Mouse (Mus musculus) urinary bladder, postnatal 36 days (tissue): ENCODE results near the gene B4galt4.

Experiments used
- DNase-seq, 2 experiments: peaks; one replicate each; pipeline ENCODE4 v3.0.0; 2022; ENCODE audit warnings: low spot score in 2 of 2, mixed read lengths in 1 of 2

Gene B4galt4

DNA sequence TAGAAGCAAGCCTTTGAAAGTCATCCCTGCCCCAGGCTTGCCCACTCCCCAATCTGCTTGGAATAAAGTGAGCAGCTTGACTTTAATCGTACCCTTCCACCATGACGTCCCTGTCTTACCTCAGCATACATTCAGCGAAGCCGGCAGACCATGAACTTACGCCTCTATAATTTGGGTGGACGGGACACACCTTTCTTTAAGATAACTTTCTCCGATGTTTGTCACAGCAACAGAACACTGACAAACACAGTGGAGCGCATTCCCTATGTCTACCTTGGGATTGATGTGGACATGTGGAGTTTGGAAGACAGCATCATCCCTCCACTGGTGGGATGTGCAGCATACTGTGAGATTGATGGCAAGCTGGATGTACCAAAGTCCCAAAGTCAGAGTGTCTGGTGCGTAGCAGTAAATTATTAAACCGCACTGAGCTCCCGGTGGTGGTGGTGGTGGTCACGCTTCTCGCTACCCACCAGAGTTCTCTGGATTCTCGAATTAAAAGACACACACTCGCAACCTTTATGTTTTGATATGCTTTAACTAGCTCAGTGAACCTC is 13.4 kb upstream of the B4galt4 start:
- no peak for DNase-seq

- DNase-seq, result no peak
Measured at GRCm38 (mm10) chr16:38729139-38729538, 12.9 kb upstream of the B4galt4 start.

- no peak for DNase-seq
Measured at GRCm38 (mm10) chr16:38729610-38730288, 12.3 kb upstream of the B4galt4 start.

- DNase-seq, result no peak
Measured at GRCm38 (mm10) chr16:38730921-38731320, 11.1 kb upstream of the B4galt4 start.

DNA sequence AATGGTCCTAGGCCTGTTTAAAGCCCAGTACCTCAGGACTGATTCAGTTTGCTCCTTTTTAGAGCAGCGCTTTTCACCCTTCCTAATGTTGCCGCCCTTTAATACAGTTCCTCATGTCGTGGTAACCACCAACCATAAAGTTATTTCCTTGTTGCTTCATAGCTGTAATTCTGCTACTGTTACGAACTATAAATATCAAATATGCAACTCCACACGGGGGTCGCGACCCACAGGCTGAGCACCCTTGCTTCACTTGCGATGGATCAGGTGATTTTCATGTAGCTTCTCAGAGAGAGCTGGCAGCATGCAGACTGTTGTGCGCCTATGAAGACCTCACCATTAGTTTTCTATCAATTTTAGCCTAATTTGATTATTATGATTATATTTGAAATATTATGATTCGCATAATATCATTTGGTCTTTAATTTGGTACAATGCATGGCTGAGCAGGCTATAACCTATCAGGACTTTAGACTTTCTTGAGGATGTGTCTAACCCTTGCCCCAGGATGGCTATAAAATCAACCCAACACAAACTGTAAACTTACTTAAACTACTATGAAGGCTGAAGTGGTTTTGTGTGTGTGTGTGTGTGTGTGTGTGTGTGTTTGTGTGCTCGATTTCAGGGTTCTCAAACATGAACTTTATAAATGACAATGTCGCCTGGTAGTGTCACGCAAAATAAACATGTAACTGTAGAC is 710 bp upstream of the B4galt4 start:
- no peak for DNase-seq

DNA sequence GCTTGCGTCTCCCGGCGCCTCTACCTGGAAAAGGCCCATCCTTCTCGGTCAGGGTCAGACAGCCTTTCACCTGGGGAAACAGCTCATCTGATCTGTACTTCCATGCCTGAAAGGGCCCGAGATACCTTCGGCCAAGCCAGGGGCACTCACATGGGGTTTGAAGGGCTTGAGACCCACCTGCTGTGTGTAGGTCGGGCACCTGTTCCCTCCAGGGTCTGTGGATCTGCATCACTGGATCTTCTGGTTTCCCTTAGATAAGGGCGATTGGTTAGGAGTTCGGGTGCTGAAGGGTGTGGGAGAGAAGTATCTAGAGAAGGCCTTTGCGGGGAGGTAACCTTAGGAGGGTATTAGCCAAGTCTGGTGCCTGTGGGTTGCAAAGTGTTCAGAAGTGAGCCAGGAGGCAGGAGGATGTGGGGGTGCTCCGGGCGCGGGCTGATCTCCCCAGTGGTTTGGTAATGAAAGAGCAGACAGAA is 631 bp downstream of the B4galt4 start:
- no peak for DNase-seq

DNA sequence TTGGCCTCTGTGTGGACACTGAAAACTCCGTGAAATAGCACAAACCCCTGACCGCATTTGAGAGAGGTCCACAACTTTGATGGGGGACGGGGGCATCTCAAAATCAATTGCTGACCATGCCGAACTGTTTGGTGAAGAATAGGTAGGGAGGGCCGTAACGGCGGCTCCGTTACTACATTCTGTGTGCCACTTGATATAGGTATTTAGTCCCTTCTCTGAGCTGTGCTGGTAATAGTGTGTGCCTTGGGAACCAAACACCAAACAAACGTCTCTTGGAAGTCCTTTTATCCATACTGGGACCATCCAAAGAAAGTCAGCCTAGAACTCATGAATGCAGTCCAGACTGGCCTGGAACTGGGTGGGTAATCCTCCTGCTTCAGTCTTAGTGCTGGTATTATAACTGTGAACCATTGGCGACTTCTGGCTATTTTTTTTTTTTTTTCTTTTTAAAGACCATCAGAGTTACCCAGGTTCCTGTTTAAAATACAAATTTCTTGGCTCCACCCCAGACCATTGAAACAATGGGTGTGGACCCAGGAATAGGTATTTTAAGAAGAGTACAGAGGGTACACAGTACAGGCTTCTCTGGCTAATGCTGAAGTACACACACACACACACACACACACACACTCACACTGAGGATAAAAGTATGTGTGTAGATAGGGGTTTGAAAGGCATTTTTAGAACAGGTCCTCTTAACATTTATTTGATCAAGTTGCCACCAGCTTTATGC is 2.0 kb downstream of the B4galt4 start:
- DNase-seq, result no peak

- no peak for DNase-seq
Measured at GRCm38 (mm10) chr16:38750803-38751202, 8.7 kb downstream of the B4galt4 start.

DNA sequence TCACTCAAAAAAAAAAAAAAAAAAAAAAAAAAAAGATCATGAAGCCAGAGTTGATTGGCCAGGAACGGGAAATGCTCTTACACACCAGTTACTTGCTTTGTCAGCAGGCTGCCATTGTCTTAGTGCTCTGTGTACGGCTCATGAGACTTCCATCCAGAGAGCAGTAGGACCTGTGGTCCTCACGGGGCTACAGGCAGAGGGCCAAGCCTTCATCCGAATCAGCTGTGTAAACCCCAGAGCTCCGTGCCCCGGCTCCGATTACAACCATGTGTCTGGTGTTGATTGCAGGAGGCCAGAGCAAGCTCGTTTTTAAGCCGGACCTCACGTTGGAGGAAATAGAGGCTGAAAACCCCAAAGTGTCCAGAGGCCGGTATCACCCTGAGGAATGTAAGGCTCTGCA is 11.6 kb downstream of the B4galt4 start:
- no peak for DNase-seq

DNA sequence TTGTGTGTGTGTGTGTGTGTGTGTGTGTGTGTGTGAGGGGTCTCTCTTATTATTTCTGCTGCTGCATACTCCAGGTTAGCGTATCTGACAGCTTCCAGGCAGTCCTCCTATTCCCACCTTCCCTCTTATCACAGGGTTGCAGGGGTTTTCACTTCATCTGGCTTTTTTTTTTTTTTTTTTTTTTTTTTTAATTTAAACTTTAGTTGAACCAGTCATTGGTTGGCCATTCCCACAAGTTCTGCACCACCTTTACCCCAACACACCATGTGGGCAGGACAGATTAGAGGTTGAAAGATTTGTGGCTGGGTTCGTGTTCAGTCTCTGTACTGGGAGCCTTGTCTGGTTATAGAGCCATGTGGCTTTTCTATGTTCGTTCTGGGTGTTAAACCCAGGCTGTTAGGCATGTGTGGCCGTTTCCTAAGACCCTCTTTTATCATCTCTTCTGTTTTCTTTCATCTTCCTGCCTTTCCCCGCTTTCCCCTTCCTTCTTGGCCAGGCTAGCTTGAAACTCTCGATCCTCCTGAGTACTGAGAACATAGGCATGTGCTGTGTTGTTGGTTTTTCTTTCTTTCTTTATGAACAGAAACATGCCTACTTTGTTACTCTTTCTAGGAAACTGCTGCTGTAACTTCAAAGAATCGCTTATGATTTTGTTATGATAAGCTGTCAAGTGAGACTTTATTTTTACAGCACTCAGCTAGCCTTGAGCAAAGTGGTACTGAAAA is 13.6 kb downstream of the B4galt4 start:
- DNase-seq, result no peak

- DNase-seq, result no peak
Measured at GRCm38 (mm10) chr16:38756177-38756503, 14.1 kb downstream of the B4galt4 start.

DNA sequence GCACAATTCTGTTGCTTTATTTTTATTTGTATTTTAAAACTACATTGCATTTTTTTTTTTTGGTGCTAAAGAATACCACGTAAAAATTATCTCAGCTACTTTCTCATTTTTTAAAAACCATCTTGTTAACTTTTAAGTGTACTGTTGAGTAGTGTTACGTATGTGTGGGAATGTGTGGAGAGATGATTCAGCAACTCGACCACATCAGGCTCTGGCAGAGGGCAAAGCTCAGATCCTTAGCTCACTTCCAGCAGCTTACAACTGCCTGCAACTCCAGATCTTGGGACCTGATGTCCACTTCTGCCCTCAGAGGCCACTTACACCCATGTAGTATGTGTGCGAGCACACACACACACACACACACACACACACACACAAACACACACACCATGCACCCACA is 14.5 kb downstream of the B4galt4 start:
- no peak for DNase-seq

GRCm38 (mm10) chr16:38757626-38758025 is 15.6 kb downstream of the B4galt4 start:
- no peak for DNase-seq

DNA sequence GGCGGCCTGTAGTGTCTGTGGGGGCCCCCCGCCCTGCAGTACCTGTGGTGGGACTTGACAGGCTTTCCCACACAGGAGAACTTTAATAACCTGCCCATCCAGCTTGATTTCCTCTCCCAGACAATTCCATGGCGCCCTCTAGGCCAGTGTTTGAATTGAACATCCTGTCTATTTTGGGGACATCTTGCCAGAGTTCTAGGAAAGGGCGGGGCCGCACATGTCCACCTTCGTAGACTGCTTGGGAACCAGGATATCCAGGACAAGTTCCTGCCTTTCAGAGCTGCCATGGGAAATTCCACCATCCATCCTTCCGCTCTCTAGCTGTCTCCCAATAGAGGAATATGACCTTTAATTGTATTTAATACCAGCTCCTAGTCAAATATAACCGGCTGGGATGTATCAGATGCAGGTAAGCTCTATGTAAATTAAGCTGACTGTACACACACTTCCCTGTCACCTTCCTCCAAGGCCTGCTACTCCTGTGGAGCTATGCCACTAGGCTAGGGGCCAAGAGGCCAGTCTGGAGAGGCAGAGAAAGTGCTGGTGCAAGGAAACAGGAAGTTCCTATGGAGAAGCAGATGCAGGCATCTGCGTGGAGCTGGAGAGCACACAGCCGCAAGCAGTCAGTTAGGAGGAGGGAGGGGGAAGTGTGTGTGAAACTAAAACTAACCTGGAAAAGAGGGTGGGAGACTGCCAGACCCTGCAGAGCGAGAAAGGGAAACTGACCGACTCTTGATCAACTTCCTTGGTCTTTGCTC is 16.2 kb downstream of the B4galt4 start:
- DNase-seq, result no peak

DNA sequence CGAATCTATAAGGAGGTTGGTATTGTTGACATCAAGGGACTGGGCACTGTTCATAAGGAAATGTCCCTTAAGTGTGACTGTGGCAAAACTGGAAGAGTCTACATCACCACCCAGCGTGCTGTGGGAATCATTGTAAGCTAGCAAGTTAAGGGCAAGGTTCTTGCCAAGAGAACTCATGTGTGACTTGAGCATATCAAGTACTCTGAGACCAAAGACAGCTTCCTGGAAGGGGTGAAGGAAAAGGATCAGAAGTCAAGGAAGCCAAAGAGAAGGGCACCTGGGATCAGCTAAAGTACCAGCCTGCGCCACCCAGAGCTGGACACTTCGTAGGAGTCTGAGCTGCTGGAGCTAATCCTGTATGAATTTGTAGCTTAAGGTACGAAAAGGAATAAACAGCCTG is 18.2 kb downstream of the B4galt4 start:
- no peak for DNase-seq

DNA sequence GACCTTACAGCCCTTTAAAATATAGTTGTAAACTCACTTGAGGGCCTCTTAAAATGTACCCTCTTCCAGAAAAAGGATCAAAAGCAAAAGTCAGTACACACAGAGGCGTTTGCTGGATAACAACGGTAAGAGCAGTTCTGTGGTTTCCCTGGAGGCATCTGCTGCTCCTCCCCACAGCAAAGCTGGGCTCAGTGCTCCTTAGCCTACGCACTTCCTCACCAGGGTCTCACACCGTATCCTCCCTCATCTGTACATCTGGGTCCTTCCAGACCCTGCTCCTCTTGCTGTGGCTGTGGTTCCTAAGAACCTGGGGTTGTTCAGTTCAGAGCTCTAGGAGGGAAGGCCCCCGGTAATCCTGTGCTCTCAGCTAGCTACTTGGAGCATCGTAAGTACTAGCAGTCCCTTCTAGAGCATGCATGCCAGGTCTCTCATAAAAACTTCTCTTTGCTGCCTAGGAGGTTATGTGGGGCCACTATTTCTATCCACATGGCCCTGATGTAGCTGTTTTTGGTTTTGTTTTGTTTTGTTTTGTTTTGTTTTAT is 18.8 kb downstream of the B4galt4 start:
- no peak for DNase-seq

DNA sequence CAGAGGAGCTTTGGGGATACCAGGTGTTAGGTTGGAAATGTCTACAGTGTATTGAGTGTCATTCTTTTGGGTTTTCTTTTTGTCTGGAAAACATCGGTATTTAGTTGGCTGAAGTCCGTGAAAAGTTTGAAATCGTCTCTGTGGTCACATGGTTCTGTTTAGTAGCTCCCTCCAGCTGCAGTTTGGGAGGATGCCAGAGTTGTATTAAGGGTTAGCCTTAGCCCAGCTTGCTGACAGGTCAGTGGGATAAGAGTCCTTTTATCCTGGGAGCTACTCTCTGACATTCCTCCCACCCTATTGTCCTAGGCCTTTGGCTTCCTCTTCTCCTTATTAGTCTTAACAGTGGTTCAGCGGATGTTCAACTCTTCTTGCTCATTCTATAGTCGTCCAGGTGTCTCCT is 19.9 kb downstream of the B4galt4 start:
- DNase-seq, result no peak

DNA sequence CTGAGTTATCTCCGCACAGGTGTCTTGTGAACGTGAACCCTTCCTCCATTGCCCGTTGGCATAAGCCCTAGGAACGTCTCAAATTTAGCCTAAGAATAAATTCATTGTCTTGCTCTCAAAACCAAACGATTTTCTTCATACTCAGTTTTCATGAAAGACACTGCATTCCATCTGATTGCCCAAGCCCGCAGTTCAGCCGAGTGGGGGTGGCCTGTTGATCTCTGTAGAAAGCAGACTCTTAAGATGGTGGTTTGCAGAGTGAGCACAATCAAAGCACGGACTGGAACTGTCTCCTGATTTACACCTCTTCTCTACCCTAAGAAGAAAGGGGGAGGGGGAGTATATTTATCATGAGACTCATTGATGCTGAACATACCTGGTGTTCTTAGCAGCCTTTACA is 20.3 kb downstream of the B4galt4 start:
- no peak for DNase-seq

- DNase-seq, result no peak
Measured at GRCm38 (mm10) chr16:38763508-38763907, 21.4 kb downstream of the B4galt4 start.

GRCm38 (mm10) chr16:38766671-38767070 is 24.6 kb downstream of the B4galt4 start:
- DNase-seq, result no peak

DNA sequence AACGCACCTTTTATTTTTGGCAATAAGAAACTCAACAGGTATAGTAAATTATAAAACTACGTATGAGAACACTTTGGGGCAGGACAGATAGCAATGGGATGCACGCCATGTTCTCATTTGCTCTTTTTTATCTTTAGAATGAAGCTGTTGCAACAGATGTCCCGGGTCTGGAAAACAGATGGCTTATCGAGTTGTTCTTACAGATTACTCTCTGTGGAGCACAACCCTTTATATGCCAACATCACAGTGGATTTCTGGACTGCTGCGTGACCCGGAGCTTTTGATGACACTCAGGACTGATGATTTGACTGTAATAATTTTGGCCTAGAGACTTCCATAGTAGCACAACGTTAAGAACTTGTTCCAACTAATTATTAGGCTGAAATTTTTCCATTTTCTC is 25.7 kb downstream of the B4galt4 start:
- DNase-seq, result no peak
